Mouse (Mus musculus) hindbrain, postnatal 0 days (tissue): ENCODE results near the gene Wdr5. TPM values are rescaled to one million over a fixed set of nuclear protein-coding genes. Genes with fewer than 3 reads are reported as not detected.

Source experiments
- ATAC-seq: fragments of 200-750 bp; cut with Nextera tagmentation; 2 replicates; pipeline ENCODE4 v1.8.0; 2017; ENCODE audit warnings: mild to moderate bottlenecking, moderate TSS enrichment, moderate library complexity
- DNase-seq: peaks from one replicate; pipeline ENCODE4 v3.0.0-alpha.2; 2015; ENCODE audit warnings: low spot score
- H3K27ac ChIP-seq: fragments of 300-500 bp; sonication (generic); 2 replicates; pipeline ENCODE4 v1.5.1; 2014; ENCODE audit warnings: mild to moderate bottlenecking
- H3K27me3 ChIP-seq: fragments of 300-500 bp; sonication (generic); 2 replicates; pipeline ENCODE4 v1.6.1; 2014; ENCODE audit warnings: low read length, mixed read lengths; ENCODE audit not compliant: insufficient read depth
- H3K36me3 ChIP-seq: fragments of 300-500 bp; sonication (generic); 2 replicates; pipeline ENCODE4 v1.6.1; 2014; ENCODE audit warnings: low read length, mixed read lengths; ENCODE audit not compliant: insufficient read depth
- H3K4me1 ChIP-seq: fragments of 300-500 bp; sonication (generic); 2 replicates; pipeline ENCODE4 v1.6.1; 2014; ENCODE audit warnings: antibody characterized with exemption, low read length, mixed read lengths; ENCODE audit not compliant: insufficient read depth
- H3K4me2 ChIP-seq: fragments of 300-500 bp; sonication (generic); 2 replicates; pipeline ENCODE4 v1.6.1; 2014; ENCODE audit warnings: low read depth, mild to moderate bottlenecking, low read length, moderate library complexity, mixed read lengths
- H3K4me3 ChIP-seq: fragments of 300-500 bp; sonication (generic); 2 replicates; pipeline ENCODE4 v1.5.1; 2014; ENCODE audit warnings: low read length
- H3K9ac ChIP-seq: fragments of 300-500 bp; sonication (generic); replicated peaks from 2 replicates; pipeline ENCODE4 v1.6.1; 2014; ENCODE audit warnings: mild to moderate bottlenecking, low read length, moderate library complexity, mixed read lengths
- H3K9me3 ChIP-seq: fragments of 300-500 bp; sonication (generic); 2 replicates; pipeline ENCODE4 v1.6.1; 2016; ENCODE audit warnings: low read length, mixed read lengths
- CTCF ChIP-seq: IDR thresholded peaks from 2 replicates; pipeline ENCODE4 v1.5.1; 2016; ENCODE audit warnings: antibody characterized with exemption, control low read depth, low read depth
- WGBS: fragments of 180-500 bp; shearing (Covaris S2); extraction: QIAGEN DNeasy Blood & Tissue Kit; methylation state at CpG from one replicate; pipeline ENCODE4 v1.1.7; 2014; 5-methylcytosine and 5-hydroxymethylcytosine counted together
- polyA plus RNA-seq: library from polyadenylated mRNA; unstranded; fragments of >200 nt; fragmentation: Nextera tagmentation; extraction: Ambion mirVana; gene quantifications from 2 replicates; pipeline ENCODE4 v1.2.1, GENCODE M21; 2015
- total RNA-seq: library from RNA; depleted of rRNA; stranded (reverse); fragments of >200 nt; gene quantifications from 2 replicates; pipeline ENCODE4 v1.2.3, GENCODE M21; 2014

The Wdr5 gene
- total and polyA plus RNA-seq, 2 experiments from 2014 or later = 35.1 to 51.9 TPM

GRCm38 (mm10) chr2:27473911-27474310 lies 41.0 kb upstream of the Wdr5 start:
- H3K4me2 ChIP-seq = peak overlapping the region; percentile 94
- 26% methylated on average over 4 of the region's 4 CpGs for WGBS
- no peaks in the 10 kb centered on the region for H3K27me3 ChIP-seq
- no peaks in the 10 kb centered on the region for H3K36me3 ChIP-seq
- no peak for ATAC-seq
- H3K4me3 ChIP-seq = peak overlapping the region; percentile 96
- peaks cover 23% of the 10 kb centered on the region for H3K4me1 ChIP-seq
- no peak for TF ChIP-seq CTCF
- no peak overlapping the region for H3K27ac ChIP-seq
- H3K9ac ChIP-seq = peak overlapping the region; percentile 94
- no peak for DNase-seq
- H3K9me3 ChIP-seq = no peaks in the 10 kb centered on the region

GRCm38 (mm10) chr2:27474621-27475484 lies 40.1 kb upstream of the Wdr5 start:
- no peak for TF ChIP-seq CTCF
- ATAC-seq (peak; percentile 54), DNase-seq (no peak)
- Histone ChIP-seq H3K9ac (peak overlapping the region; percentile 94), H3K4me3 (peak overlapping the region; percentile 96), H3K36me3 (no peaks in the 10 kb centered on the region), H3K9me3 (no peaks in the 10 kb centered on the region), H3K27ac (peak overlapping the region; percentile 96), H3K27me3 (no peaks in the 10 kb centered on the region), H3K4me2 (peak overlapping the region; percentile 94), H3K4me1 (peaks cover 23% of the 10 kb centered on the region)
- WGBS = under 1% methylated on average over 83 of the region's 84 CpGs

DNA sequence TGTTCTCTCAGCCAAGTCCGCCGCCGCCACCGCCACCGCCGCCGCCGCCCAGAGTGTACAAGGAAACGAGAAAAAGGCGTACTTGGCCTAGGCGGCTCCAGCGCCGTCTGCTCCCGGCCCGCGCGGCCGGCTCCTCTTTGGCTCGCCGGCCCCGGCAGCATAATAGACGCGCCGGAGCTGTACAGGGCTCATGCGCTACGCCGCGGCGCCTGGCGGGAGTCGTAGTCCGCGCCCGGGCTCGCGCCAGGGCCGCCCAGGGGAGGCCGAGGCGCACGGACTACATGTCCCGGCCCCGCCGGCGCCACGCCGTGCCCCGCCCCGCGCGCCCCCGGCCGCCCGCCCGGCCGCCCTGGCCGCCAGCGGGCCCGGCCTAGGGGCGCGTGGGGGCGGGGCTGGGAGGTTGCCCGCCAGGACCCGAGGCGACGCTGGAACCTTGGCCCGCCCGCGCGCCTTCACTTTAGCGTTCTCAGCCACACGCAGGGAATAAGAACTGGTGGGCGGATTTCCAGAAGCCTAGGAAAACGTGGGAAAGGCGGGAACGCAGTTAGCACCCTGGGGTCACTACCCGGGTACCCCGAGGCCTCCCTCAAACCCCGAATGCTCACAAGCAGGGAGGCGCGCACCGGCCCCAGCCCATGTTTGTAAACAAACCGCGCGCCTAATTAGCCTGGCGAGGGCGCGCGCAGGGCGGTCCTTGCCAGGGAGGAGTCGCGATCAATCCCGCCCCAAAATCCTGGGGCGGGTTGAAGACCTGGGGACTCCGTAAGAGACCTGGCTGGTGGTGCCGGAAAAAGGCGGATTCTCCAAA lies 39.3 kb upstream of the Wdr5 start:
- H3K36me3 ChIP-seq = no peaks in the 10 kb centered on the region
- peak overlapping the region; percentile 96 for H3K4me3 ChIP-seq
- peak overlapping the region; percentile 94 for H3K4me2 ChIP-seq
- no peaks in the 10 kb centered on the region for H3K27me3 ChIP-seq
- TF ChIP-seq CTCF = no peak
- ATAC-seq (peak; percentile 99), DNase-seq (peak; percentile 98)
- H3K4me1 ChIP-seq = peaks cover 23% of the 10 kb centered on the region
- no peaks in the 10 kb centered on the region for H3K9me3 ChIP-seq
- peak overlapping the region; percentile 96 for H3K27ac ChIP-seq
- 1% methylated on average over 70 of the region's 96 CpGs for WGBS
- H3K9ac ChIP-seq = peak overlapping the region; percentile 94

DNA sequence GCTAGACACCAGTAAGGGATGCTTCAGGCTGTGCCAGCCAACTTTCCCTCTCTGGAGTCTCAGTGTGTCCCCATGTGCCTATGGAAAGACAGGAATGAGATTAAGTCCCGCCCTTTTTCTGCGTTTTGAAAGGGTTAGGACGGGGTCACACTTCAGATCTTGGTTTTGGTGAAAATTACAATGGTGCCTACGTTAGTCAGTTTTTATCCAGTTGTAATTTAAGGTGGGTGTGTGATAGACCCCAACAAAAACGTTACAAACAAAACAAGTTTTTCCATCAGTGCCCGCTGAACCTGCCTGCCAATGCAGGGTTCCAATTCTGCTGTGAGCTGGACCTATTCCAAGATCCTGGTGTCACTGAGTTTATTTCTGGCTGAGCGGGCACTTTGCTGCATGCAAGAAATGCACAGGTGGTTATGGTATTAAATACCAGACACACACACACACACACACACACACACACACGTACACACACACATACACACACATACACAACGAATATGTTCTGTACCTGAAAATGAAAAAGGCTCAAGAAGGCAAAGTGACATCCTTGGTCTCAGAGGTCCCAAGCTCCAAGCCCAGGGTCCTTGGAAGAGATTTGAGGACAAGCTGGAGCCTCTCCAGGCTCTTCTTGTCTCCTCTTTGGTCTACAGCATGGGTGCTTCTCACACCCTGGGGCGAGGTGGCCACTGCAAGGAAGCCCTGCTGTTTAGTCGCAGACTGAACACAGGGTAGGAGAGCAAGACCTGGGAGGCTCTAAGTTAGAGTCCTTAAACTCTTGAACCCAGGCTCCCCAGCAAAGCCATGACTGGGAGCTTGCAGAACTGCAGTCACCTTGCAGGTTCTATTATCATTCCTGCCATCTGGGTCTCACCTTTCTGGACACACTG lies 38.4 kb upstream of the Wdr5 start:
- Histone ChIP-seq H3K9me3 (no peaks in the 10 kb centered on the region), H3K4me3 (peak overlapping the region; percentile 96), H3K27ac (peak overlapping the region; percentile 96), H3K36me3 (no peaks in the 10 kb centered on the region), H3K4me1 (peaks cover 20% of the 10 kb centered on the region), H3K27me3 (no peaks in the 10 kb centered on the region), H3K9ac (peak overlapping the region; percentile 94), H3K4me2 (peak overlapping the region; percentile 94)
- DNase-seq (peak; percentile 68), ATAC-seq (no peak)
- no peak for TF ChIP-seq CTCF
- WGBS = 22% methylated on average over 11 of the region's 11 CpGs

GRCm38 (mm10) chr2:27479821-27480220 lies 35.1 kb upstream of the Wdr5 start:
- H3K9me3 ChIP-seq = no peaks in the 10 kb centered on the region
- no peak for DNase-seq
- H3K36me3 ChIP-seq = no peaks in the 10 kb centered on the region
- no peak overlapping the region for H3K9ac ChIP-seq
- no peak for TF ChIP-seq CTCF
- no peak overlapping the region for H3K27ac ChIP-seq
- no peaks in the 10 kb centered on the region for H3K27me3 ChIP-seq
- no peaks in the 10 kb centered on the region for H3K4me1 ChIP-seq
- 77% methylated on average over 4 of the region's 4 CpGs for WGBS
- ATAC-seq = no peak
- no peak overlapping the region for H3K4me3 ChIP-seq
- H3K4me2 ChIP-seq = no peak overlapping the region

GRCm38 (mm10) chr2:27480367-27480766 lies 34.6 kb upstream of the Wdr5 start:
- H3K9ac ChIP-seq = no peak overlapping the region
- WGBS = 78% methylated on average over 4 of the region's 4 CpGs
- H3K4me3 ChIP-seq = no peak overlapping the region
- H3K4me1 ChIP-seq = no peaks in the 10 kb centered on the region
- no peak overlapping the region for H3K27ac ChIP-seq
- no peaks in the 10 kb centered on the region for H3K36me3 ChIP-seq
- no peak for TF ChIP-seq CTCF
- DNase-seq (no peak), ATAC-seq (no peak)
- H3K9me3 ChIP-seq = no peaks in the 10 kb centered on the region
- no peak overlapping the region for H3K4me2 ChIP-seq
- H3K27me3 ChIP-seq = no peaks in the 10 kb centered on the region
